Mouse (Mus musculus) thymus, adult 2 months (tissue): ENCODE results near the gene Fmnl2. TPM values are rescaled to one million over a fixed set of nuclear protein-coding genes. Genes with fewer than 3 reads are reported as not detected.

Source experiments
- DNase-seq: peaks from one replicate; pipeline ENCODE4 v3.0.0; 2021
- H3K27ac ChIP-seq: fragments of 200-500 bp; 2 replicates; pipeline ENCODE4 v1.5.1; 2012; ENCODE audit warnings: low read length, control low read depth; ENCODE audit not compliant: control insufficient read depth, insufficient read depth
- H3K27me3 ChIP-seq: fragments of 200-500 bp; 2 replicates; pipeline ENCODE4 v1.6.1; 2012; ENCODE audit warnings: mild to moderate bottlenecking, low read length, moderate library complexity, mixed read lengths; ENCODE audit not compliant: control insufficient read depth, insufficient read depth
- H3K36me3 ChIP-seq: fragments of 200-500 bp; 2 replicates; pipeline ENCODE4 v1.6.1; 2012; ENCODE audit warnings: mild to moderate bottlenecking, low read length, moderate library complexity; ENCODE audit not compliant: control insufficient read depth, insufficient read depth
- H3K4me1 ChIP-seq: fragments of 200-500 bp; replicated peaks from 2 replicates; pipeline ENCODE4 v1.6.1; 2012; ENCODE audit warnings: low read length; ENCODE audit not compliant: control insufficient read depth, insufficient read depth
- H3K4me3 ChIP-seq: fragments of 200-500 bp; 2 replicates; pipeline ENCODE4 v1.5.1; 2012; ENCODE audit warnings: mild to moderate bottlenecking, low read length, control low read depth, moderate library complexity; ENCODE audit not compliant: control insufficient read depth, insufficient read depth
- CTCF ChIP-seq: fragments of 200-500 bp; IDR thresholded peaks from 2 replicates; pipeline ENCODE4 v1.5.1; 2012; ENCODE audit warnings: mild to moderate bottlenecking, control low read depth, low read length, moderate library complexity, borderline replicate concordance; ENCODE audit not compliant: control insufficient read depth, poor library complexity, insufficient read depth; ENCODE audit errors: extremely low read depth
- POLR2A ChIP-seq: fragments of 200-500 bp; IDR thresholded peaks from 2 replicates; pipeline ENCODE4 v1.6.1; 2012; ENCODE audit warnings: mild to moderate bottlenecking, low read length, control low read depth, moderate library complexity; ENCODE audit not compliant: control insufficient read depth, poor library complexity, insufficient read depth; ENCODE audit errors: extremely low read depth
- WGBS: fragments of 180-500 bp; shearing (Covaris S2); methylation state at CpG from one replicate; pipeline ENCODE4 v1.1.7; 2018; 5-methylcytosine and 5-hydroxymethylcytosine counted together
- polyA plus RNA-seq: library from polyadenylated mRNA; depleted of rRNA; stranded (reverse); fragments of >200 nt; gene quantifications from 2 replicates; pipeline ENCODE4 v1.2.3, GENCODE M21; 2012

Fmnl2 gene
- polyA plus RNA-seq, 1 experiment, result 5.0 TPM

DNA sequence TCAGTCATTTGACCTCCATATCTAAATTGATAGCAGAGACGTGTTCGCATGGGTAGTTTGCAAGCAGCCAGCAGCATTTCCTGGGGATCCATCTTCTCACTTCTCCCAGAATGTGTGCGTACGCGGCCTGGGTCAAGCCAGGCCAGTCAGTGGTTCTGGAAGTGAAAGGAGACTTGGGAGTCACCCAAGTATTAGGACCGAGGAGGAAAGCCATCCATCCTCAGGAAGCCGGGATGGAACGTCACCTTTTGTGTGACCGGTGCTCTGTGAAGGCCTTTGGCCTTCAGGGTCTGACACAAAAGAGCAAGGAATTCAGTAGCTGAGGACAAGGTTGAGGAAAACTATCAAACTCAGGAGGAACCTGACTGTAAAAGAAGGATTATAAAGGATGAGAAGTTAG, 136.9 kb downstream of the Fmnl2 start:
- H3K4me1 ChIP-seq, result no peaks in the 10 kb centered on the region
- 95% methylated on average over 9 of the region's 9 CpGs for WGBS
- H3K27ac ChIP-seq, result no peak overlapping the region
- H3K27me3 ChIP-seq, result no peaks in the 10 kb centered on the region
- H3K36me3 ChIP-seq, result no peaks in the 10 kb centered on the region
- no peak for TF ChIP-seq CTCF
- no peak for TF ChIP-seq POLR2A
- H3K4me3 ChIP-seq, result no peak overlapping the region
- DNase-seq, result no peak

DNA sequence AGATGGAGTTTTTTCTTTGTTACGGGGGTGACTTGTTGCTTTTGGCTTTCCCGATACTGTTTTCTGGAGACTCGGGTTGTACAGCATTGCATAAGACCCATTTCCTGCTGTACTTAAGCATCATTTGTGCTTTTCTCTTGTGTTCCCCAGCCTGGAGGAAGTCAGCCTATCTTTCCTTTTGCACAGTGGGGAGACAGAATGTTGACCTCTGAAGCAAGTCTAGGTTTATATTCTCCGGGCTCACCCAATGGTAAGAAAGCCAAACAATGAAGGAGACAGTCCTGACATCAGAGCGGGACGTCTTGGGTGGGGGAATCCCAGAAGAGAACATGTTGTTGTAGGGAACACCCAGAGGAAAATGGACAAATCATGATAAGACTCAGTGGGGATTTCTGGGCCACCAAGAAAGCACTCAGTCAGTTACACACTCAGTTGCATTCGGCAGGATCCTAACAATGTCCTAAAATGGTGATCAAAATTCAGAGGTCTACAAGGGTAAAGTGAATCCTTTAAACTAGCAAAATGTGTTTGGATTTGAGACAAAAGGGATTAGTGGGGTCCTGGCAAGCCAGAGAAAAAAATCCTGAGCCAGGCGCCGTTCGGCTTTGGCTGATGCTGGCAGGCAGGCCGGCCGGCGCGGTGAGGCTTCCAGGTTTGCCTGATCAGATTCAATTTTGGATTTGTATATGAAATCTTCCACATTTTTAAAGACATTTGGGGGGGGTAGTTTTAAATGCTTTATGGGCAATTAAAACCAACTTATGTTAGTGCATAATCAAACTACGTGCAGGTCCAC, 140.5 kb downstream of the Fmnl2 start:
- no peak overlapping the region for H3K27ac ChIP-seq
- no peak for DNase-seq

DNA sequence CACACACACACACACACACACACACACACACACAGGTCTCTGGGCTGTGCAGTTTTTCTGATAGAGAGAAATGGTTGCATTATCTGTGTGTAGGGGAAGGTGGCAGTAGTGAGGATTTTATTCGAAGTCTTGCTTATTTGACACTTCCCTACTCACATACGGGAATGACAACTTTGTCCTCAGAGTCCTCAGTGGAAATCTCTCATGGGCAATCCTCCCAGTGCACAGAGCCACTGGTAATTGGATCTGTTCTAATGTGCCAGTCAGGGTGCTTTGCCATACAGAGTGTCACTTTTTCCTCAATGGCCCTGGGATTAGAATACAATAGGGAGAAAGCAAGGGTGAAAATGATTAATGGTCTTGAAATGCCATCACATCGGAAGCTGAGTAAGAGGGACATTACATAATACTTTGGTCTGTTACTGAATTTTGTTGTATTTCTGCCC, 141.9 kb downstream of the Fmnl2 start:
- 37% methylated on average over 3 of the region's 3 CpGs for WGBS
- no peak for DNase-seq

More for the DNA sequence above, 140.5 kb downstream of the Fmnl2 start:
- TF ChIP-seq POLR2A, result no peak
- no peak overlapping the region for H3K4me3 ChIP-seq
- H3K4me1 ChIP-seq, result no peaks in the 10 kb centered on the region
- no peaks in the 10 kb centered on the region for H3K36me3 ChIP-seq
- H3K27me3 ChIP-seq, result no peaks in the 10 kb centered on the region
- 91% methylated on average over 15 of the region's 15 CpGs for WGBS

DNA sequence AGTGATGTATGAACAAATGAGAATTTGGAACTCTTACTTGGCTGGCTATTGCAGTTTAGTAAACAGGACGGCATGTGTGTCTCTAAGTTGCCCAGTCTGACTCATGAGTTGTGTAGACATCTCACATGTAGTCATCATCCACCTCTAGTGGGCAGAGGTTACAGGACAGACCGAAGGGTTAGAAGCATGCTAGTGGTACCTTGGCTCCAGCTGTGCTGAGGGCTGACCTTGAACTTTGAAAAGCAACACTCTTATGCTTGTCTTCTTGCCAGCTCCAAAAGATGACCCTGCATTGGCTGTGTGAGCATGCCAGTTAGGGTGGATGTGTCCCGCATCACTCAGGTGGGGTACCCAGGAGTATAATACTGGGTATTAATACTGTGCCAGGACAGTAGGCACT, 142.8 kb downstream of the Fmnl2 start:
- H3K27ac ChIP-seq, result no peak overlapping the region
- TF ChIP-seq POLR2A (no peak), CTCF (no peak)
- H3K27me3 ChIP-seq, result no peaks in the 10 kb centered on the region
- H3K4me3 ChIP-seq, result no peak overlapping the region
- 94% methylated on average over 3 of the region's 3 CpGs for WGBS
- no peaks in the 10 kb centered on the region for H3K36me3 ChIP-seq
- no peaks in the 10 kb centered on the region for H3K4me1 ChIP-seq
- DNase-seq, result no peak

More for the DNA sequence above, 141.9 kb downstream of the Fmnl2 start:
- H3K4me3 ChIP-seq, result no peak overlapping the region
- no peaks in the 10 kb centered on the region for H3K4me1 ChIP-seq
- TF ChIP-seq POLR2A (no peak), CTCF (no peak)
- no peak overlapping the region for H3K27ac ChIP-seq
- H3K27me3 ChIP-seq, result no peaks in the 10 kb centered on the region
- no peaks in the 10 kb centered on the region for H3K36me3 ChIP-seq

DNA sequence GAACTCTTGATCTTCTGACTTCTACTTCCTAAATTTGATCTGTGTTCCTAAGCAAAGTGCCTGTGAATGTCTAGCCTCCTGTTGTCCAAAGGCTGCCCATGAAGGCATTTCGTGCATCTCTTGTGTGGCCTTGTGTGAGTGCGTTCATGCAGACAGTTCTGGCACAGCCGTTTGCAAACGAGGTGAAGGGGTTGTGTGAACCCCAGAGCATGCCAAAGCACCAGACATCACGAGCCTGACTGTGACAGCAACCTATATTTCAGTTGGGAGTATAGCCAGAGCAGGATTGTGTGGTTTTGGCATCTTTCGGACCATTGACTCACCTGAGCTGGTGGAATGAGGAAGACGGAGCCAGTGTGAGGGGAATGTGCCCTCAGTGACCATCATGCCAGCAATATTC, 148.5 kb downstream of the Fmnl2 start:
- H3K27ac ChIP-seq, result no peak overlapping the region
- no peak for TF ChIP-seq POLR2A
- no peak for TF ChIP-seq CTCF
- no peaks in the 10 kb centered on the region for H3K36me3 ChIP-seq
- no peak overlapping the region for H3K4me3 ChIP-seq
- no peaks in the 10 kb centered on the region for H3K4me1 ChIP-seq
- no peaks in the 10 kb centered on the region for H3K27me3 ChIP-seq
- WGBS, result 92% methylated on average over 7 of the region's 7 CpGs
- no peak for DNase-seq

DNA sequence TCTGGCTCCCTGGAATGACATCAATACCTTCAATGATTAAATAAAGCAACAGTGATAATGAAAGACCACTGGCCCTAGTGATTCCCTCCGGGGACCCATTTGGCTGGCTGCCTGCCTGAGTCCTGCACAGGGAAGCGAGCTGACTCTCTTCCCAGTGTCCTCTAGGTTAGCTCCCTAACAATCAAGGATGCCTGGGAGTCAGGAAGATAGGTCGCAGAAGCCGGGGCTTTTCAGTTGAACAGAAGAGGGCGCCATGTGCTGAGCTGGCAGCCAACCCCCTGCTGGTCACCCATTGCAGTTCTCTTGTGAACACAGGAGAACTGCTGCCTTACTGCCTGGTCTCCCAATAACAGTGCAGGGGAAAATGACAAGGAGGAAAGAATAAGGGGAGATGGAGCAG, 149.5 kb downstream of the Fmnl2 start:
- 51% methylated on average over 5 of the region's 5 CpGs for WGBS
- DNase-seq, result peak; percentile 61
- peak; percentile 88 for TF ChIP-seq CTCF
- no peak for TF ChIP-seq POLR2A

More for the DNA sequence above, 149.5 kb downstream of the Fmnl2 start:
- H3K27ac ChIP-seq, result no peak overlapping the region
- no peaks in the 10 kb centered on the region for H3K27me3 ChIP-seq
- H3K36me3 ChIP-seq, result no peaks in the 10 kb centered on the region
- H3K4me3 ChIP-seq, result no peak overlapping the region
- no peaks in the 10 kb centered on the region for H3K4me1 ChIP-seq
